Mouse (Mus musculus): ENCODE data around the gene Rbfox1. TPM values are rescaled to one million over a fixed set of nuclear protein-coding genes. Genes with fewer than 3 reads are reported as not detected.

Gene Rbfox1
- polyA plus RNA-seq, 1 experiment from 2014 or later, result 13.9 TPM

DNA sequence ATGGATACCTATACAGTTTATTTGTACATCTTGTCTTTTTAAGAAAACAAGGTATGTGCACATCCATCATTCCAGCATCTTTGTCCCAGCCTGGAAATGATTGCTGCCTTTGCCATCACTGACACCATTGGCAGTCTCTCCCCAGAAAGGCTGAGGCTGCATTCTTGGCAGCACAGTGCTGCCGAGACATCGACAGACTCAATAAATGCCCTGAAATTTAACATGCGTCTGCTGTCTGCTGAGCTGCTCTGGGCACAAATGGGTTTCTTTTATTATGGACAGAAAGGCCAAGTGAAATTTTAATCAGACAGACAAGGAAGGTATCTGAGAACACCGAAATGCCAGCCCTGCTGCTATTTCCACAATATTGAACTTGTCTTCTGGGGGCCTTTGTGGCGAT lies 761.8 kb downstream of the Rbfox1 start:
- Histone ChIP-seq H3K4me3 (ENCODE audit: low read depth, low read length) (no peak overlapping the region), H3K4me2 (ENCODE audit: low read depth, low read length) (no peak overlapping the region), H3K27ac (replicated peaks; ENCODE audit: low read depth, low read length) (no peak overlapping the region), H3K9ac (ENCODE audit: low read depth, low read length) (no peak overlapping the region), H3K4me1 (ENCODE audit: control insufficient read depth, insufficient read depth, low read length) (no peaks in the 10 kb centered on the region), H3K36me3 (ENCODE audit: control insufficient read depth, insufficient read depth, low read length) (no peaks in the 10 kb centered on the region), H3K9me3 (ENCODE audit: control insufficient read depth, low read length) (no peaks in the 10 kb centered on the region), H3K27me3 (replicated peaks; ENCODE audit: control insufficient read depth, insufficient read depth, low read length) (no peaks in the 10 kb centered on the region)
- ATAC-seq (ENCODE audit: low read depth), result no peak
- no peak for DNase-seq (ENCODE audit: low spot score)
- 82% methylated on average over 5 of the region's 5 CpGs for WGBS

DNA sequence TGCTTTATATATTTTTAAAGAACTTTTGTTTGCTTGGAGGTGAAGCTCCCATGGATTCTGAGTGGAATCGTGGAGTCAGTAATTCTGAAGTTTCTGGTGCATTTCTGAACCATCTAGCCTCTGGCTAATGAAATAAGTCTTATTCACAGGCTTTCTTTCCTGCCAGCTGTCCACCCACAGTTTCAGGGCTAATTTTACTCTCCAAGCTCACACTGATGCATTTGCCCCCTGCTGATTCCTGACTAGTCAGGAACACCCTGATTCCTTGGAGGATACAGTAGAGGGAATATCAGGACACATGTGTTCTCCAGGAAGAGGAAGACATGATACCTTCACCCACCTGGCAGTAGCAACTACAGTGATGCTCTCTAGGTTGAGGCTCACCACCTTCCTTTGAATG lies 763.6 kb downstream of the Rbfox1 start:
- 72% methylated on average over 1 of the region's 1 CpGs for WGBS
- ATAC-seq (ENCODE audit: low read depth) (no peak), DNase-seq (ENCODE audit: low spot score) (no peak)
- no peaks in the 10 kb centered on the region for H3K27me3 ChIP-seq (replicated peaks; ENCODE audit: control insufficient read depth, insufficient read depth, low read length)
- H3K36me3 ChIP-seq (ENCODE audit: control insufficient read depth, insufficient read depth, low read length), result no peaks in the 10 kb centered on the region
- no peak overlapping the region for H3K4me3 ChIP-seq (ENCODE audit: low read depth, low read length)
- H3K27ac ChIP-seq (replicated peaks; ENCODE audit: low read depth, low read length), result no peak overlapping the region
- H3K4me1 ChIP-seq (ENCODE audit: control insufficient read depth, insufficient read depth, low read length), result no peaks in the 10 kb centered on the region
- no peaks in the 10 kb centered on the region for H3K9me3 ChIP-seq (ENCODE audit: control insufficient read depth, low read length)
- no peak overlapping the region for H3K9ac ChIP-seq (ENCODE audit: low read depth, low read length)
- no peak overlapping the region for H3K4me2 ChIP-seq (ENCODE audit: low read depth, low read length)

DNA sequence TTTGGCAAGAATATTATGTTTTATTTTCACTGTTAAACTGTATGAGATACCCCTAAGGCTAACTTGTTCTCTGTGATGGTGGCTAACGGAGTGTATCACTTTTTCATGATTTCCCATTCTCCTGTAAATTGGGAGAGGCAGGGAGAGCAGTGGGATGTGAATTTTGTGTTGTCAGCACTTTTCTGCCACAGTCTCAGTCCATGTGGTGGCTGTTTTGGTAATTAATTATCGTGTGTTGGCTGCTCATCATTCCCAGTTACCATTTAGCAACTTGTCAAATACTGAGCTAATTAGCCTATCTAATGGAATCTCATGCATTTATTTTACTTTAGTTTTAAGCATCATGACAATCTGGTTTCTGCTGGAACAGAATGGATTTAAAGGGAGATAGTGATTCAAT lies 773.4 kb downstream of the Rbfox1 start:
- no peak for DNase-seq (ENCODE audit: low spot score)
- Histone ChIP-seq H3K4me1 (ENCODE audit: control insufficient read depth, insufficient read depth, low read length) (no peaks in the 10 kb centered on the region), H3K4me3 (ENCODE audit: low read depth, low read length) (no peak overlapping the region), H3K27ac (replicated peaks; ENCODE audit: low read depth, low read length) (no peak overlapping the region), H3K4me2 (ENCODE audit: low read depth, low read length) (no peak overlapping the region), H3K9me3 (ENCODE audit: control insufficient read depth, low read length) (peaks cover 13% of the 10 kb centered on the region; the same call in 1 of the 2 replicates), H3K9ac (ENCODE audit: low read depth, low read length) (no peak overlapping the region), H3K36me3 (ENCODE audit: control insufficient read depth, insufficient read depth, low read length) (no peaks in the 10 kb centered on the region), H3K27me3 (replicated peaks; ENCODE audit: control insufficient read depth, insufficient read depth, low read length) (no peaks in the 10 kb centered on the region)
- no peak for ATAC-seq (ENCODE audit: low read depth)
- 73% methylated on average over 2 of the region's 2 CpGs for WGBS

DNA sequence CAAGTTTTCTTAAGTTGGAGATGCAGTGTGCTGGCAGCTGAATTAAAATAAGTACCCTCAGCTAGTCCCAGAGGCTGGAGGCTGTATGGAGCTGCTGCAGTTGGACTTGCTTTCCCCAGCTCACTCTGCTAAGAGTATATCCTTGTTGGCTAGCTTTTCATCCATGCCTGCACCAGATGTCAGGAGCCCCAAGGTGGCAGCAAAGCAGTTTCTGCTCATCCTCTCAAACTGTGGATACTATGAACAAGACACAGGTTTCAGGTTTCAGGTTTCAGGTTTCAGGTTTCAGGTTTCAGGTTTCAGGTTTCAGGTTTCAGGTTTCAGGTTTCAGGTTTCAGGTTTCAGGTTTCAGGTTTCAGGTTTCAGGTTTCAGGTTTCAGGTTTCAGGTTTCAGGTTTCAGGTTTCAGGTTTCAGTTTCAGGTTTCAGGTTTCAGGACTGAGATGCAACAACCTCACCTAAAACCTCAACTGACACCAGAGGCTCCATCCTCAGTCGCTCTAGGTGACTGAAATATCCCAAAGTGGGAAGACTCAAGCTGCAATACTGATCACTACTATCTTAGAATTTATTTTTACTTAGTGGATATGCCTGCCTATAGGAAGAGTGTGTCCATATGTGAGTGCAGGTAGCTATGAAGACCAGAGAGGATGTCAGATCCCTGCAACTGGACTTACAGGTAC lies 801.1 kb downstream of the Rbfox1 start:
- no peaks in the 10 kb centered on the region for H3K4me1 ChIP-seq (ENCODE audit: control insufficient read depth, insufficient read depth, low read length)
- H3K9me3 ChIP-seq (ENCODE audit: control insufficient read depth, low read length), result no peaks in the 10 kb centered on the region; the same call in 1 of the 2 replicates
- WGBS, result 67% methylated on average over 1 of the region's 1 CpGs
- no peak for ATAC-seq (ENCODE audit: low read depth)
- DNase-seq (ENCODE audit: low spot score), result peak; percentile 6
- H3K4me2 ChIP-seq (ENCODE audit: low read depth, low read length), result no peak overlapping the region
- H3K36me3 ChIP-seq (ENCODE audit: control insufficient read depth, insufficient read depth, low read length), result no peaks in the 10 kb centered on the region
- H3K27me3 ChIP-seq (replicated peaks; ENCODE audit: control insufficient read depth, insufficient read depth, low read length), result no peaks in the 10 kb centered on the region
- no peak overlapping the region for H3K9ac ChIP-seq (ENCODE audit: low read depth, low read length)
- no peak overlapping the region for H3K27ac ChIP-seq (replicated peaks; ENCODE audit: low read depth, low read length)
- H3K4me3 ChIP-seq (ENCODE audit: low read depth, low read length), result no peak overlapping the region

DNA sequence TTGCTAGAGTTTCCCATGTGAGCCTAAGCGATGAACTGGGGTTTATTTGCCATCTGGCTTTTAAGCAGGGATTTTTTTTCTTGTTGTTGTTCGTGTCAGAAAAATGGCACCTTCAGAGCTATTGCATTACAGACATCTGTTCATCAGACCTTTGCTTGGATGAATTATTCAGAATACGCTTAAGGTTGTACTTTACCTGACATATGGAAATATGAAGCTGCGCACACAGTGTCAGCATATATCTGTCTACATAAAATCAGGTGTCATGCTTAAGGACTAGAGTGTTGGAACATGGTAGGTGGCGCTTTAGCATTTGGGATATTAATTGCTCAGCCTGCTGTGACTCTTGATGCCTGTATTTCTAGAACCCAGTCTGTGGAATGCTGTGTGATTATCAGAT lies 819.7 kb downstream of the Rbfox1 start:
- no peaks in the 10 kb centered on the region for H3K9me3 ChIP-seq (ENCODE audit: control insufficient read depth, low read length)
- no peaks in the 10 kb centered on the region for H3K36me3 ChIP-seq (ENCODE audit: control insufficient read depth, insufficient read depth, low read length)
- no peak overlapping the region for H3K9ac ChIP-seq (ENCODE audit: low read depth, low read length)
- no peak overlapping the region for H3K27ac ChIP-seq (replicated peaks; ENCODE audit: low read depth, low read length)
- H3K4me1 ChIP-seq (ENCODE audit: control insufficient read depth, insufficient read depth, low read length), result no peaks in the 10 kb centered on the region
- H3K4me3 ChIP-seq (ENCODE audit: low read depth, low read length), result no peak overlapping the region
- H3K27me3 ChIP-seq (replicated peaks; ENCODE audit: control insufficient read depth, insufficient read depth, low read length), result no peaks in the 10 kb centered on the region
- no peak for DNase-seq (ENCODE audit: low spot score)
- no peak overlapping the region for H3K4me2 ChIP-seq (ENCODE audit: low read depth, low read length)
- 89% methylated on average over 5 of the region's 5 CpGs for WGBS
- ATAC-seq (ENCODE audit: low read depth), result no peak

DNA sequence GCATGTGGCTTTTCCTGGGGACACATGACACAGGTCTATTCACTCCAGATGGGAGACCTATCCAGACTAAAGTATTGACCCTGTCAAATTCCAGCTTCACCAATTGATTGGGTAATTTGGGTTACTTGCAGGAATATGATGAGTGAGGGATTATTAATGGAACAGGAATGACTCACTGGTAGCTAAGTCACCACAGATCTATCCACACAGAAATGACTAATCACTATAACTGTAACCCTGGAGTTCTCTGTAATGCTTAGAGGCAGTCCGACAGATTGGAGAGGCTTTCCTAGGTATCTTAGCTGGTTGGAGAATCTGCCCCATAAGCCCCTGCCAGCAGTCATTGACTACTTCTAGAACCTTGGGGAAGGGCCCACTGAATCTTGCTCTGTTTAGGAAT lies 827.2 kb downstream of the Rbfox1 start:
- DNase-seq (ENCODE audit: low spot score) (no peak), ATAC-seq (ENCODE audit: low read depth) (no peak)
- WGBS, result 94% methylated on average over 1 of the region's 1 CpGs
- Histone ChIP-seq H3K9me3 (ENCODE audit: control insufficient read depth, low read length) (no peaks in the 10 kb centered on the region), H3K9ac (ENCODE audit: low read depth, low read length) (no peak overlapping the region), H3K4me3 (ENCODE audit: low read depth, low read length) (no peak overlapping the region), H3K27ac (replicated peaks; ENCODE audit: low read depth, low read length) (no peak overlapping the region), H3K27me3 (replicated peaks; ENCODE audit: control insufficient read depth, insufficient read depth, low read length) (no peaks in the 10 kb centered on the region), H3K4me2 (ENCODE audit: low read depth, low read length) (no peak overlapping the region), H3K4me1 (ENCODE audit: control insufficient read depth, insufficient read depth, low read length) (no peaks in the 10 kb centered on the region), H3K36me3 (ENCODE audit: control insufficient read depth, insufficient read depth, low read length) (no peaks in the 10 kb centered on the region)

DNA sequence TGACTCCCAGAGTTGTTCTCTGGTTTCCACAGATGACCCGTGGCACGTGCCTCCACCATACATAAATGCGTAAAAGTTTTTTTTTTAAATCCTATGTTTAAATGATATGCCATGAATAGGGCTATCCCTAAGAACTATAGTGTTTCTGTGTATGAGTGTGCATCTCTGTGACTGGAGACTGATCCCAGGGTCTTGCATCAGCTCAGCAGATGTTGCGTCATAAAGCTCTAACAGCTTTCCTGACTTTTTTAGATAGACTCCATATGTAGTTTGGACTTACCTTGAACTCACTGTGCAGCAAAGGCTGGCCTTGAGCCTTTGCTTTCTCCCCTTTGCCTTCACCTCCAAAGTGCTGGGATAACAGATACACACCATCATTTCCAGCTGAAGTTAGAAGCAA lies 830.1 kb downstream of the Rbfox1 start:
- no peak for ATAC-seq (ENCODE audit: low read depth)
- no peaks in the 10 kb centered on the region for H3K9me3 ChIP-seq (ENCODE audit: control insufficient read depth, low read length)
- H3K27ac ChIP-seq (replicated peaks; ENCODE audit: low read depth, low read length), result no peak overlapping the region
- H3K4me2 ChIP-seq (ENCODE audit: low read depth, low read length), result no peak overlapping the region
- no peak overlapping the region for H3K9ac ChIP-seq (ENCODE audit: low read depth, low read length)
- no peak for DNase-seq (ENCODE audit: low spot score)
- H3K4me3 ChIP-seq (ENCODE audit: low read depth, low read length), result no peak overlapping the region
- H3K4me1 ChIP-seq (ENCODE audit: control insufficient read depth, insufficient read depth, low read length), result no peaks in the 10 kb centered on the region
- 87% methylated on average over 4 of the region's 4 CpGs for WGBS
- H3K27me3 ChIP-seq (replicated peaks; ENCODE audit: control insufficient read depth, insufficient read depth, low read length), result no peaks in the 10 kb centered on the region
- H3K36me3 ChIP-seq (ENCODE audit: control insufficient read depth, insufficient read depth, low read length), result no peaks in the 10 kb centered on the region

DNA sequence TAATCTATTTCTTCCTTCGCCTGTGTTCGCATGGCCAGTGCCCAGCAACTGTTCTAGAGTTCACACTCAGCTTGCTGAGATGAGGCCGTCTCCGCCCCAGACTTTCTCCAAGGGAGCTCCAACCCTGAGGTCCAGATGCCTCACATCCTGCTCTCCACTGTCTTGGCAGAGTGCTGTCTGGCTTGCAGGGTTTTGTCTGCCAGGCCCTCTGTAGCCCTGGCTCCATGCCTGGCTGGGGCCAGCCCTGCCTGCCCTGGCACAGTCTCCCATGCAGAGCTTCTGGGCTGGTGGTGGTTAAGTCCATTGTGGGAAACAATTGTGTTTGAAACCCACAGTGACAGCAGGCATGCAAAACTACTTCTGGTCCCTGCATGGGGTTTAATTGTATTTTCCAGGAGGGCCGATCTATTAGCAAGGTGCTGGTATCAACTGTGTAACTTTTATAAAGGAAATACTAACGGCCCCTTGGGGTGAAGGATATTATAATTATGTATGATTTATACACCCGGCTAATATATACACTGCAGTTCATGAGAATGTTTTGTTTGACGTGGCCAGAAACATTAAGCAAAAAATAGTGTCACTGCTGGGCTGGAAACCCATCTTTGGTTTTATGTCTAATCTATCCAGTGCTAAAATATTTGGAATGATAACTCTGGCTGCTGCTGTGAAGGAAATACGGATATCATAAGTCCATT lies 831.2 kb downstream of the Rbfox1 start:
- H3K4me1 ChIP-seq (ENCODE audit: control insufficient read depth, insufficient read depth, low read length), result no peaks in the 10 kb centered on the region
- ATAC-seq (ENCODE audit: low read depth) (no peak), DNase-seq (ENCODE audit: low spot score) (peak; percentile 2)
- no peak overlapping the region for H3K4me2 ChIP-seq (ENCODE audit: low read depth, low read length)
- no peak overlapping the region for H3K27ac ChIP-seq (replicated peaks; ENCODE audit: low read depth, low read length)
- no peak overlapping the region for H3K4me3 ChIP-seq (ENCODE audit: low read depth, low read length)
- H3K9me3 ChIP-seq (ENCODE audit: control insufficient read depth, low read length), result no peaks in the 10 kb centered on the region
- H3K9ac ChIP-seq (ENCODE audit: low read depth, low read length), result no peak overlapping the region
- no peaks in the 10 kb centered on the region for H3K36me3 ChIP-seq (ENCODE audit: control insufficient read depth, insufficient read depth, low read length)
- WGBS, result 82% methylated on average over 9 of the region's 9 CpGs
- H3K27me3 ChIP-seq (replicated peaks; ENCODE audit: control insufficient read depth, insufficient read depth, low read length), result no peaks in the 10 kb centered on the region

DNA sequence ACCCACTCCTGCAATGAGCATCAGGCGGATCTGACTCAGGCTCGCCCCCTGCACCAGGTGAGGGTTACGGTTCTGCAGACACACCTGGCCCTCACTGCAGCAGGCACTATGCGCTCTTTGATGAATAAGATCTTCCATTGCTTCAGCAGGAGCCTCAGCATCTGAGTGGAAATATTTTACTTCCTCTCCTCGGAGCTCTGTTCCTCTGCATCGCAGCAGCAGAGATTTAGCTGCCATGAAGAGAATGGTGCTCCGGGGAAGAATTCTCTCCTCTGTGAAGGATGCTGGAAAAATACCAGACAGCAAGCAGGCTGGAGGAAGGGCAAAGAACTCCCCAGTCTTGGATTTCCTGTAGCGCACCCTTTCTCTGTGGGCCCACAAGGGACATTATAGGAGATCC lies 833.9 kb downstream of the Rbfox1 start:
- Histone ChIP-seq H3K9me3 (ENCODE audit: control insufficient read depth, low read length) (no peaks in the 10 kb centered on the region), H3K9ac (ENCODE audit: low read depth, low read length) (no peak overlapping the region), H3K4me1 (ENCODE audit: control insufficient read depth, insufficient read depth, low read length) (no peaks in the 10 kb centered on the region), H3K27me3 (replicated peaks; ENCODE audit: control insufficient read depth, insufficient read depth, low read length) (no peaks in the 10 kb centered on the region), H3K4me2 (ENCODE audit: low read depth, low read length) (no peak overlapping the region), H3K27ac (replicated peaks; ENCODE audit: low read depth, low read length) (no peak overlapping the region), H3K4me3 (ENCODE audit: low read depth, low read length) (no peak overlapping the region), H3K36me3 (ENCODE audit: control insufficient read depth, insufficient read depth, low read length) (no peaks in the 10 kb centered on the region)
- DNase-seq (ENCODE audit: low spot score) (no peak), ATAC-seq (ENCODE audit: low read depth) (no peak)
- 72% methylated on average over 8 of the region's 8 CpGs for WGBS

Data from embryonic facial prominence, embryonic 14.5 days (tissue).